Mouse (Mus musculus): ENCODE results near the gene Osbpl9.

The Osbpl9 gene

DNA sequence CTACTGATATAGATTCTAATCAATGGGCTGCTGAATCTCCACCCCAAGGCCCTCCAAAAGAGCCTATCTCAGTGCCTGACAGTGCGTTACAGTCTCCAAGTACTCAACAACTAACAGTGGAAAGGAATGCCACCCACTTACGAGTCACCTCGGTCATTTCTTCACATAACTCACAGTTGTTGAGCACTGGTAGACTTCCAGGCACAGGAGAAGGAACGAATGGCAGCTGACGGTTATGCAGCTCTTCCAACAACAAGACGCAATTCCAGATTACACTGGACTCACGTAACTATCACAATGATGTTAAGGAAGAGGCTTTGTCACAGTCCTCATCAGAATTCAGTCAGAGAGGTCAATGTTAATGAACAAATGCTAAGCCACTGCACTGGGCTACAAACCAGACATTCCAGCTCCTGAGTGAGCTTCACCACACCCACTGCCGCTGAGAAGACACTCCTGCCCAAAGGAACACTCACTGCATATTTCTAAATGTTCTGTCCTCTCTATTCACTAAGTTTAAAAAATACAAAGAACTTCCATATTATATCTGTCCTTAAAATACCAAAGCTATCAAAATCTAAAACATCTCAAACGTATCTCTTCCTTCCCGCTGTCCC lies 70.7 kb downstream of the Osbpl9 start:
- DNase-seq, result no peak

DNA sequence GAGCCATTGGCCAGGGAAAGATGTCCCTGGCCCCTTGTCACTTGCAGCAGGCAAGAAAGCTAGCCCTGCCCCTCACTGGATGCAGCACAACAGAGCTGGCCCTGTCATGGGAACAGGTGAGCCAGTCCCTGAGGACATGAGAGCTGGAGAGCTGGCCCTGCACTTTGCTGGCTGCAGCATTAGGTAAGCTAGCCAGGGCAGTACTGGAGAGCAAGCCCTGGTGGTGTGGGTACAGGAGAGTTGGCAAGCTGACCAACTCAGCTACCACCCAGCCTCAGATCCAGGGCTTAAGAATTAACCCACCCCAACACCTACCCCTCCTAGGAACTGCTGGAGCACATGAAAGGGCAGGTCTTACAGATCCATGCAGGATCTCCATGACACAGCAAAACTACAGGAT lies 73.1 kb downstream of the Osbpl9 start:
- DNase-seq, result no peak

DNA sequence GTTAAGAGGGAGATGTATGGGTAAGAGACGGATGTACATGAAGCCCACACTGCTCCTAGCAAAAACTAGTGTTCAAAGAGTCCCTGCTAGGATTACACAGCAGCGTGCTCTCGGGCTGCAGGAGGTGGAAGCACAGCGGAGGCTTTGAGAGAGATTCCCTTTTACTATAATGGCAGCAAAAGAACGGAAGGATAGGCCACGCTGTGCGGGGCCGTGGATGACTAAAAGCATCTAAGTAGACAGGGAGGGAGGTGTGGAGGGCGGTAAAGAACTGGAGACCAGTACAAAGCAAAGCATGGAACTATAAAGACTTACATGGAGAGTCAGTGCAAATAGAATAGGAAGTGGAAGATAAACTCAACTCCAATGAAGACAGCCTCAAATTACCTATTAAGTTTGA lies 74.1 kb downstream of the Osbpl9 start:
- no peak for DNase-seq

DNA sequence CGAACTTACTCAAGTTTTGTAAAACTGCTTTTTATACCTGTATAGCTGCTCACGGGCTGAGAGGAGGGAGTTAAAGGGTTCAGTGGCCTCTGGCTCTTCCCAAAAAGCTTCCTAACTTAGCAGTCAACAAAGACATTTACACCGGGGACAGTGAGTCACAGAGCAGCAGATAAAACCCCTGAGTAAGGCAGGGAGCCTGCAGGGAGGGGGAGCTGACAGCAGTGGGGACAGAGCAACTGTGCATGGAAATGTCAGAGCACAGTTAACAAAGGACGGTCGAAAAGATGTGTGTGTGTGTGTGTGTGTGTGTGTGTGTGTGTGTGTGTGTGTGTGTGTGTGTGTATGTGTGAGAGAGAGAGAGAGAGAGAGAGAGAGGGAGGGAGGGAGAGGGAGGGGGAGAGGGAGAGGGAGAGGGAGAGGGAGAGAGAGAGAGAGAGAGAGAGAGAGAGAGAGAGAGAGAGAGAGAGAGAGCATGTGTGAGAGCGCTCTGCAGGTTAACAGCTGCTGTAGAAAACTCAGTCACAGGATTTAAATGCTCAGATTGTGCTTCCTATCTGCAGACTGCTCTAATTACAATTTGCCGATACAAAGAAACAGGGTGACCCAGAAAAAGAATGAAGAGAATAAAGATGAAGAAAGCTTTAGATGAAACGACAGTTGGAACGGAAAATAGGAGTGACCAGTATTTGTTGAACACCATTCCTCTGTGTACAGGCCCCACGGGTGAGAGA lies 75.1 kb downstream of the Osbpl9 start:
- DNase-seq, result no peak

DNA sequence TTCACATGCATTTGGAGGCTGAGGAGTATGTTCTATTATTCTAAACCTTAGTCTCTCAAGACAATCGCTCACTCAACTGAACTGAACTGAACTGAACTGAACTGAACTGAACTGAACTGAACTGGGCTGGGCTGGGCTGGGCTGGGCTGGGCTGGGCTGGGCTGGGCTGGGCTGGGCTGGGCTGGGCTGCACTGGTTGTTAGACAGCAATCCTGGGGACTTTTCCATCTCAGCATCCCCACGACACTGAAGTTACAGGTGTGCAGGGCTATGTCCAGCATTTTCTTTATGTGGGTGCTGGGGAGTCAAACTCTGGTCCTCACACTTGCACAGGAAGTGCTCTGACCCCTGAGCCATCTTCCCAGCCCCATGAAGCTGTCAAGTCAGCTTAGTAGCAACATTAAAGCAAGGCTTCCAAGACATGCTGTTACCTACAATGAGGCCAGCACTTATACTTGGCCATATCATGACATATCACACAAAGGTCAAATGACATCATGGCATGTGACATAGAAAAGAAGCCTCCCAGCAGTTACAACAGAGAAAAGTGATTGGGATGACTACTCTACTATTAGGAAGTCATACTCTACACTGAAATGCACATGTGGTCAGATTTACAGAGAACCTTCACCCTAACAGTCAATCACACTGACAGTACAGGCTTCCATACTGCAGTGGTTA lies 76.2 kb downstream of the Osbpl9 start:
- no peak for DNase-seq

DNA sequence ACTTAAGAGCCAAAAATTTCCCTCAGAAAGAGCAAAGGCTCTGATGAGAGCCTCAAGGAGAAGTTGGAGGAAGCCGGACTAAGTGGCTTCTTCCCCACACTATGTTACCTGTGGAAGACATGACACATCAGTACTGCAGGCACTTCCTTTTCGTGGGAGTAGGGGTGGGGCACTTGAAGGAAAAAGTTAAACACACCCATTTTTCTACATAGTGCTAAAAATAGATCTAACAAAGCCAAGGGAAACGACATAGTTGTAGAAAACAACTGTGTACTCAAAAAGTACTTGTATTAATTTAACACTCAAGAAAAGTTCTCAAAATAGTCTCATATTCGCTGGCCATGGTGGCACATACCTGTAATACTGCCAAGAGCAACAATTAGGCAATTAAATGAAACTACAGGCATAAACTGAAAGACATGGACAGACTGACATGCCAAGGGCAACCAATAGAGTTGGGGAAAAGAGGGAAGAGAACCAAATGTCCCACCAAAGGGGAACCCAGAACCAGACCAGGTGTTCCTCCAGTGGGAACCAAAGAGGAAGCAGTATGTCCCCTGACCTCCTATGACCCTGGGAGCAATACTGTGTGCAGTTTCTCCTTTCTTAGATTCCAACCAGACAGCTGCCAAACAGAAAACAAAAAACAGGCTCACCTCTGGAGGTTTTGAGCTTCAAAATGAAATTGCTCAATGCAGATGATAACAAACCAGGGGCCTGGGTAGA lies 79.1 kb downstream of the Osbpl9 start:
- DNase-seq, result no peak

DNA sequence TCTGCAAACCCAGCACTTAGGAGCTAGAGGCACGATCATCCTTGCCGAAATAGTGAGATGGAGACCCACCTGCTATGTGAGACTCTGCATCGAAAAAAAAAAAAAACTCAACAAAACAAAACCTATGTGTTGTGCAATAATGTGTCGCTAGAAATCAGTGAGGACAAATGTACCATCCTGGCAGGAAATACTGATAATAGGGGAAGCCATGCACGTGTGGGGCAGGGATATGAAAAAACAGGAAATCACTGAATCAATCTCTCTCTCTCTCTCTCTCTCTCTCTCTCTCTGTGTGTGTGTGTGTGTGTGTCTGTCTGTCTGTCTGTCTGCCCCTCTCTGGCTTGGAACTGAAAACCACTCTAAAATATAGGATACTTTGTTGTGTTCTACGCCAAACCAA lies 81.3 kb downstream of the Osbpl9 start:
- DNase-seq, result no peak

DNA sequence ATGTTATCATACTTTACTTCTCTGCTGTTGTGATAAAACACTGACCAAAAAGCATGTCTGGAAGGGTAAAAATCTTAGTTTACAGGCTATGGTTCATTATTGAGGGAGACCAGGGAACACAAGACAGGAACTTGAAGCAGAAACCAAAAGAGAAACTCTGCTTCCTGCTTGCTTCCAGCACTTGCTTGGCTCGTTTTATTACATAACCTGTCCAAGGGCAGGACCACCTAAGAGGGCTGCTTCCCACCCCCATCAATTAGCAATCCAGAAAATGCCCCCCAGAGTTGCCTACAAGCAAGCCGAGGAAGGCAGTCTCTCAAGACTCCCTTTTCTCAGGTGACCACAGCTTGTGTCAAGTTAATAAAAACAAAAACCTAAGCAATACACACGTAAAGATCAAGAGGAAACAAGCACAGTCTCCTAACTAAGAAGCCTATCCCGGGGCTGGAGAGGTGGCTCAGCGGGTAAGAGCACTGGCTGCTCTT lies 82.4 kb downstream of the Osbpl9 start:
- DNase-seq, result no peak

DNA sequence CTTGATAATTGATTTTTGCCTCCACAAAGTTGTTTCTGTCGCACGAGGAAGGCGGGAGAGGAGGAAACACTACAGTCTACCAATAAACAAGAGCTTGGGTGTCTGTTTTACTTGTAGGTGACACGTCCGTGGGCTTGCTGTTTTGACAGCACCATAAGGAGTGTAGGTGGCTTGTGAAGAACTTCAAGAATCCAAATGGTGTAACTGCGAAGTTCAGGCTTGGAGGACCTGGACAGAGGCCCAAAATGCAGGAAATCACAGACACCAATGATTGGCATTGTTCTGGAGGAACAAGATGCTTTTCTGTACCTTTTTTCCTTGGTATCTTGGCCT lies 83.8 kb downstream of the Osbpl9 start:
- DNase-seq, result no peak

DNA sequence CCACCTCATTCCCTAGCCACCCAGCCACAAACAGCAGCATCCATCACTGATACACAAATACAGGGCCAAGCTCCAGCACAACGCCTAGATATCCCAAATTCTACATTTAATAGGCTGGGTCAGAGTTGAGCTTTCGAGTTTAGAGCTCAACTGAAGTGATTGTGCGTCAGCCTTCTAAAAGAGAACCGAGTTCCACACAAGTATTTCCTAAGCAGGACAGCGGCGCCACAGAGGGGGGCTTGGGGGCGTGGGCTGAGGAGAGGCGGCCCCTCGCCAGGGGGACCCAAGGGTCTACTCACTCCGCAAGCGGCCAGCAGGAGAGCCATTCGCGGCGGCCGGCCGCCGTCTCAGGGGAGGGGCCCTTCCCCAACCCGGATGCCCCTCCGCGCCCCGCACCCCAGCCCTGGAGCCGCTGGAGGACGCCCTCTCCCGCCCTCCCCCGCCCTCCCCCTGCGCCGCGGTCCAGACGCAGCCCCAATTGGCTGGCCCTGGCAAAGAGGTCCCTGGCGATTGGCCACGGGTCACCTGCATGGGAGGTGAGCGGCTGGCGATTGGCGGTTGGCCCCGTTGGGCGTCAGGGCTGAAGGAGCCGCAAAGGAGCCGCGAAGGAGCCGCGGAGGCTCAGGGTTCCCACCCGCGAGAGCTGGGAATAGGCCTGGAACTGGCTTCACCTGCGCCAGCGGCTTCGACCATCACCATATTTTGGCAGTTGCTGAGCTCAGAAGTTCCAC lies 84.3 kb downstream of the Osbpl9 start:
- peak; percentile 97 for DNase-seq

DNA sequence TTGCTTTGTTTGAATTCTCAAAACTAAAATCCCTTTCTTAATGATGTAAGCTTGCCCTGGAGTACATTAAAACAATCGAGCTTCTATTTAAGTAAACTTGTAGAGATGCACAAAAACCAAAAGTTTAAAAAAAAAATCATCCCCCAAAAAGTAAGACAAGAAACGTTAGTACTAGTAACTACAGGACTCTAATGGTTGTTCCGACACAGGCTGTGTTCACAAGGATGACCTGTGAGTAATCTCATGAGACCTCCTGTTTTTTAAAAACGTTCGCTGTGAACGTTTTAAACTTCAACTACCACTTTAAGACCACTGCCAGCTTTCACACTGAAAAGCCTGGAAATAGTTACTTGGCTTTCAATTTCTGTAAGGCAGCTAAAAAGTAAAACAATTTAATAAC lies 85.1 kb downstream of the Osbpl9 start:
- DNase-seq, result no peak

DNA sequence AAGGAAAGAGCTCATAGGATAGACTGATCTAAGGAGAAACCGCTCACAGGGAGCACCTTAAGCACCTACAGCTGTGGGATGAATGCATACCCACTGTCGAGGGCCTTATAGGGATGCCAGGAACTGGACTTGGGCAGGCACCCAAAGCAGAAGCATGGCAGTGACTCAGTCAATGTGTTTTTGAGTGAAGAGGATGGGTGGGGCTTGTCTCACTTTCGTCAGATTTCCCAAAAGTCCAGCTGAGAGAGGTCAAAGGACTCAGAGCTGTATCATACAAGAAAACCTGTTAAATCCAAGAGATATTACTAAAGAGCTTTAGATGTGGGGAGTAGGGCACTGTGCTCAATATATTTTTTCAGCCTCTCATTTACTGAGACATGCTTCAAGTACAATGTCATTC lies 85.6 kb downstream of the Osbpl9 start:
- DNase-seq, result peak; percentile 34

DNA sequence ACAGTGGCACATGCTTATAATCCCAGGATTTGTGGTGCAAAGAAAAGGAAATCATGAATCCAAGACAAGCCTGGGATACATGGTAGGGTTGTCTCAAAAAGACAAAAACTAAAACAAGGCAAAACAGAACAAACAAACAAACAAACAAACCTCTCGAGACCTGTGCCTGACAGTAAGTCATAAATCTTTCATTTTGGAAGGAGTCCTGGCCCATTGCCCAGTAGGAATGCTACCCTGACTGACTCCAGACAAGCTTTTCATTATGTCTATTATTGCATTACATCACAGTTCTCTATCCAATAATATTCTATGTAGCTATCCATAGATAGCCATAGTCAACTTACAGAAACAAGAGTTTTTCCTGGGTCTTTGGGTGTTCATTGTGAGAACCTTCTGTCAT lies 86.3 kb downstream of the Osbpl9 start:
- no peak for DNase-seq

DNA sequence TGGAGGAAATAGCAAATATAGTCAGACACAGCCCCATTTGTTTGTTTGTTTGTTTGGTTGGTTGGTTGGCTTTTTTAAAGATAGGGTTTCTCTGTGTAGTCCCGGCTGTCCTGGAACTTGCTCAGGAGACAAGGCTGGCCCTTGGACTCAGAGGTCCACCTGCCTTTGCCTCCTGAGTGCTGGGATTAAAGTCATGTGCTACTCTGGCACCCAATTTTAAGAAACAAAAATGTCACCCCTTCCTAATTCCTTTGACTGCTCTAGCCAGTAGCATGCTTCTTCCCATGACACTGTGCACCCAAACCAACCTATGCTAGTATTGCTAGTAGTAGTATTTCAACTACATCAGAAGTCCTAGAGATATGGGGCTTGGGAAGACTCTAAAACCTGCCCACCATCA lies 87.8 kb downstream of the Osbpl9 start:
- no peak for DNase-seq

DNA sequence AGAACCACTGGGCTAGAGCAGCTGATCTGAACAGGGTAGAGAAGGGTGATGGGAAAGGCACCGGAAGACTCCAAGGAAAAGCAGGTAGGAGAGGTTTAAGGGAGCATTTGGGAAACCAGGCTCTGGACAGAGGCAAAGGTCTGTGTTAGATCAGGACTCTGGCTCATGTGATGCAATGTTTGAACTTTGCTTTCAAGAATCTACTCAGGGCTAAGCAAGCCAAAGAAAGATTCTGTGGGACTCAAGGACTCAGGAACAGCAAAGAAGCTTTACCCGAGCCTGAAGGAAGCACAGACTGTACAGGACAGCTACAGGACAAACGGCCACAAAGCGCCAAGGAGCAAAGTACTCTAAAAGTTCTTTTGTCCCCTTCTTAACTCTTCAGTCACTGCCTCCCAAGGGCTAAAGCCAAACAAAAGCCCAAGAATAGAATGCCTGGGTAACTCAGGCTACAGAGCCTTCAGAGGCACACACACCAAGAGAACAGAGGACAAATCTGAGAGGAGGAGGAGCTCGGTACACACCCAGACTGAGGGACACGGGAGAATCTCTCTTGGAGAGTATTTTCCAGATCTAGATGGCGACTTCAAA lies 89.1 kb downstream of the Osbpl9 start:
- no peak for DNase-seq

DNA sequence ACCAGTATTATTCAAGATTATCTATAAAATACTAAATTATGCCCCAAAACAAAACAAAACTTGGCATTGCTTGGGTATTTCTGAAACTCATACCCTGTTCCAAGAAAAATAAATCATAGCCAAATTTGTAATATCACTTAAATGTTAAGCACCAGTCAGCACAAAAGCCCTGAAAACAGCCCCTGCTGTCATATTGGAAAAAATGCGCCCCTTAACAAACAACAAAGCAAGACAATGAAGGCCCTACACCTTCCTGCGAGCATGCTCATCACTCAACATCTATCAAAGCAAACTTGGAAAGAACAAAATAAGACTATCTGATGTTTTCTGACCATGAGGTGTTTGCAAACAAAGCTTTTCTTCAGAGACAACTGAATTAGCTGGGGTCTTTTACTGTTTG lies 91.1 kb downstream of the Osbpl9 start:
- no peak for DNase-seq

DNA sequence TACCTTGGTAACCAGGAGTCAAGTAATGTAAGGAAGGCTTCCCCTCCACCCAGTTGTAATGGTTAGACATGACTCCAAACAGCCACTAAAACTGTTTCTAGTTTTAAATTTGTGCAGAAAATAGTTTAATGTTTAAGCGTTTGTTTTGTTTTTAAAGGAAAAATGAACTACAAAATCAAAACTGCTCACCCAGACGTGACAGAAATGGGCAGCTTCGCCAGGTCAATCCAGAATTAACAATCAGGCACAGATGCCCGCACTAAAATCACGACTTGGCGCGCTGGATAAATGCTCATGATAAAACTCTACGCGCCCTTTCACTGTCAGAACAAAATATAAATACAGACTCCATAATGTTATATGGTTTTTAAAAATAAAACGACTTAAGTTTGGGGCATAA lies 92.4 kb downstream of the Osbpl9 start:
- no peak for DNase-seq

DNA sequence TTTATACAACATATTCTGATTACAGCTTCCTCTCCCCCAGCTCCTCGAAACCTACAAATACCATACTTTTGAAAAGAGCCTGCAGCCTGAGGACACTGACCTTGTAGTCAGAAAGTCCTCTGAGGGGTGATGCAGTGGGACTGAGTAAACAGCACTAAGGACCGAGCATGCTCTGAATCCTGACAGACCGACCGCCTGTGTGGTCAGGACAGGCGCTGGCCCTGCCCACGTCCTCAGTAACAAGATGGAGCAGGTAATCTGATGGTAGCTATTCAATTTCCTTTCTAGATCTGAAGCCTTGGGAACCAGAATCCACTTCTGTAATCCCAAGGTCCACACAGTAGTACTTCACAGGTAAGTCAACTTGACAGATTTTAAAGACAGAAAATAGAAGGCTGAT lies 93.1 kb downstream of the Osbpl9 start:
- DNase-seq, result no peak

DNA sequence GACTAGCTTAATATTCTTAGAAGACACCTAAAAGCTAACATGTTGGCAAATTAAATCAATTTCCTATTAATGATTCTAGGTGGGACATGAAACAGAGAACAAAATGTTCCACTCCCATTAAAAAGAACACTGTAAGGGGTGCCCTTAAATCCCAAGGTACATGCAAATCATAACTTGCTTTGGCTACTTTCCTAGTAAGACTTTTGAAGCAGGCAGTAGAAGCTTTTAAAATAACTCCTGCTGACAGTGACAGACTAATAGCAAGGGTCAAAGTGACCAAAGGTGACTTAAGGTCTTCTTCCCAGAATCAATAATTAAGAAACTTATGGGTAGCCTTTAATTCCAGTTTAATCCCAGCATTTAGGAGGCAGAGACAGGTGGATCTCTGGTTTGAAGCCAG lies 95.5 kb downstream of the Osbpl9 start:
- no peak for DNase-seq

DNA sequence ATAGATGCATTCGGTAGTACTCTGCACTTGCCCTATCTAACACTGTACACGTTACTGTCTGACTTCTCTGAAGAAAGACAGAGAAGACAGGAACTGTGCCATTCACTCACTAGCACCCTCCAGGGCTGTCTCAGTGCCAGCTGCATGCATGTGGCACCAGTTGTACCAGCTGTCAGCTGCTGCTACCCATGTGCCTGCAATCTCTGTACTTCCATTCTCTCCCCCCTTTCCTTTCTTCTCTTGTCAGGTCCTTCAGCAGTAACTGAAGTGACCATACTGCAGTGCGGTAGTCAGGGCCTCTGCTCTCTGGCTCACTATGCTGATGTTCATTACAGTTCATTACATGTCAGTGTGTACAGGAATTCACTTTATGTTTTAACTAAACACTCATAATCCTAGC lies 96.0 kb downstream of the Osbpl9 start:
- DNase-seq, result no peak

DNA sequence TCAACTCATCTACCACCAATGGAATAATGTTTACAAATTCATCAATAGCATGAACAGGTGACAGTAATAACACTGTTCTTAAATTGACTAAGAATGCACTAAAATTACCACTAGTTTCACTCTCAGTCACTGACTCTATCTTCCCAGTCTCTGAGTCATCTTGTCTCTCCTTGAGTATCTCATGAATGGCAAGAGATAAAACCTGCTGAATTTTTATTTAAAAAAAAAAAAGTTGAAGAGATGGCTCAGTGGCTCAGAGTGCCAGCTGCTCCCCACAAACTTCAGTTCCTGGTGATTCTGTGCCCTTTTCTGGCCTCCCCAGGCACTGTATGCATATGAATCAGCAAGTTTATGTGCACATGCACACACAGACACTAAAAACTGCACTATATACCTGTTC lies 96.8 kb downstream of the Osbpl9 start:
- no peak for DNase-seq

DNA sequence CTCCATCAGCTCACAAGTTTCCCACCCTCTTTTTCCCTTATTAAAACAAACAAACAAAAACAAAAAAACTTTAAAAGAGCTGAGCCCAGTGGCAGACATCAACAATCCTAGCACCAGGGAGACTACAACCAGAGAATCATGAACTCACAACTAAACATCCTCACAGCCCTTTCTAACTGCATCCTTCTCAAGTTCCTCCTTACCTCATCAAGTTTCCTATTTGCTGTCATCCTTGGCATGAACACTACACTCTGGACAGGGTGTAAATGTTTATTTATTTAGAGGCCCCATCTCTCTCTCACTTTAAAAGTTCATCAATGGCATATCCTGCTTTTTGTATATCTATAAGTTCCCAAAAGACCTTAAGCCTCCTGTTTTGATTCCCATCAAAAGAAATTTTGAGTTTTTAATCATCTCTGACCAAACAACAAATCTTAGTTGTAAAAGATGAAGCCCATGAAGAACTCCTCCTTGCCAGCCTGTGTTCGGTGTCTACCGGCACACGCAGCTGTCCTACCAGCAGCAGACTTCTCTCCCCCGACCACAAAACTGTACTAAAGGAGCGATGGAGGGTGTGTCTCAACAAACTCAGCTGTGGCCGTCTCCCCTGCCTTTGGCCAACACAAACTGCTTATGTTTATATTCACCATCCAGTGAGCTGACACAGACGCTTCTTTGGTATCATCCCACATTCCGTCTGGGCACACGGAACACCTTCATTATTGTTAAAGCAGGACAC lies 98.8 kb downstream of the Osbpl9 start:
- DNase-seq, result no peak
